Mouse (Mus musculus): ENCODE results near the gene Aox3. TPM values are rescaled to one million over a fixed set of nuclear protein-coding genes. Genes with fewer than 3 reads are reported as not detected.

Gene Aox3
- total RNA-seq, 1 experiment, result 1.8 TPM

DNA sequence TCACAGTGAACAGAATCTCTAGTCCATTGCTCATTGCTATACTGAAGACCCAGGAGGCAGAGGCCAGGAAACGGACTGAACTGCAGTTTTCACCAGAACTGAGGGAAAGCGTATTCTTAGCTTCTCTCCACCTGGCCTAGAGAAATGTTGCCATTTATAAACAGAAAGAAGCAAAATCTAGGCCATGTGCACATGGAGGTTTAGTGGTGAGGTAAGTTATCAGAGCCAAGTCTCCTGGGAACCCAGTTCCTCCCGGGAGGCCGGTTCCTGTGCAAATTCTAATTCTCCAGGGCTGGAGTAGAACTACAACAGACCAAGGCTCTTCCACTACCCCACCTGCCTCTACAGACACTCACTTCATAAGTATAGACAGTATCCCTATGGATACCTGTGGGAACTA is 116.8 kb downstream of the Aox3 start:
- H3K9ac ChIP-seq (ENCODE audit: insufficient read depth, low read depth, low read length, poor library complexity, severe bottlenecking), result no peak overlapping the region
- H3K4me1 ChIP-seq (ENCODE audit: control insufficient read depth in 2 of 2, insufficient read depth in 2 of 2, low read length in 2 of 2, poor library complexity in 1 of 2), result no peaks in the 10 kb centered on the region
- TF ChIP-seq HCFC1 (IDR thresholded peaks at IDR 0.05; ENCODE audit: borderline replicate concordance, insufficient read depth, low read length), result no peak
- no peak for TF ChIP-seq ZC3H11A (IDR thresholded peaks at IDR 0.05; ENCODE audit: borderline replicate concordance, low read depth, low read length)
- no peak for TF ChIP-seq CHD2 (IDR thresholded peaks at IDR 0.05; ENCODE audit: low read depth, low read length)
- no peak for TF ChIP-seq ZNF384 (IDR thresholded peaks at IDR 0.05; ENCODE audit: low read depth, low read length)
- TF ChIP-seq MAFK (IDR thresholded peaks at IDR 0.05; ENCODE audit: insufficient read depth, low read depth, low read length), result no peak
- no peak for DNase-seq (ENCODE audit: low read depth, low spot score)
- H3K9me3 ChIP-seq (ENCODE audit: control insufficient read depth, insufficient read depth, low read depth, low read length), result no peaks in the 10 kb centered on the region
- H3K4me3 ChIP-seq (ENCODE audit: insufficient read depth in 1 of 2, low read depth in 1 of 2, low read length in 2 of 2, poor library complexity in 1 of 2, severe bottlenecking in 1 of 2), result no peak overlapping the region
- H3K27ac ChIP-seq (ENCODE audit: insufficient read depth, low read depth, low read length, poor library complexity, severe bottlenecking), result no peak overlapping the region
- H3K36me3 ChIP-seq (ENCODE audit: control insufficient read depth, insufficient read depth, low read length, poor library complexity, severe bottlenecking), result no peaks in the 10 kb centered on the region
- in situ Hi-C loops (cut with MboI; ENCODE audit: low sequenced_read_pairs in 2 of 2, unreplicated experiment in 2 of 2), result no loop called here

DNA sequence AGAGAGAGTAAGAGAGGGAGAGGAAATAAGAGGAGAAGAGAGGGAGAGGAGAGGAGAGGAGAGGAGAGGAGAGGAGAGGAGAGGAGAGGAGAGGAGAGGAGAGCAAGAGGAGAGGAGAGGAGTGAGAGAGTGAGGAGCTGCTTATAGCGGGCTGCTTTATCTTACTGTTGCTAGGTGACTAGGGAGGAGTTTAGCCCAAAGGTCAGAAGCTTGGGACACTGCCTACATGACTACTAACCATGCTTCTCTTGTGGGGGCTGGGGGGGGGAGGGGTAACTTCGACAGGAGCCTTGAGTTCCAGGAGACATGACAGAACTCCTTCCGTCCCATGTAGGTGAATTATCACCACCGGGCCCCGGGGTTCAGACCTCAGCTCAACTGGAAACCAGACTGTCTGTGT is 117.6 kb downstream of the Aox3 start:
- TF ChIP-seq CHD2 (IDR thresholded peaks at IDR 0.05; ENCODE audit: low read depth, low read length) (no peak), HCFC1 (IDR thresholded peaks at IDR 0.05; ENCODE audit: borderline replicate concordance, insufficient read depth, low read length) (no peak), MAFK (IDR thresholded peaks at IDR 0.05; ENCODE audit: insufficient read depth, low read depth, low read length) (no peak), ZNF384 (IDR thresholded peaks at IDR 0.05; ENCODE audit: low read depth, low read length) (no peak), ZC3H11A (IDR thresholded peaks at IDR 0.05; ENCODE audit: borderline replicate concordance, low read depth, low read length) (no peak)
- in situ Hi-C loops (cut with MboI; ENCODE audit: low sequenced_read_pairs in 2 of 2, unreplicated experiment in 2 of 2), result no loop called here
- Histone ChIP-seq H3K36me3 (ENCODE audit: control insufficient read depth, insufficient read depth, low read length, poor library complexity, severe bottlenecking) (no peaks in the 10 kb centered on the region), H3K9ac (ENCODE audit: insufficient read depth, low read depth, low read length, poor library complexity, severe bottlenecking) (no peak overlapping the region), H3K4me1 (ENCODE audit: control insufficient read depth in 2 of 2, insufficient read depth in 2 of 2, low read length in 2 of 2, poor library complexity in 1 of 2) (no peaks in the 10 kb centered on the region), H3K27ac (ENCODE audit: insufficient read depth, low read depth, low read length, poor library complexity, severe bottlenecking) (no peak overlapping the region), H3K9me3 (ENCODE audit: control insufficient read depth, insufficient read depth, low read depth, low read length) (no peaks in the 10 kb centered on the region), H3K4me3 (ENCODE audit: insufficient read depth in 1 of 2, low read depth in 1 of 2, low read length in 2 of 2, poor library complexity in 1 of 2, severe bottlenecking in 1 of 2) (no peak overlapping the region)
- no peak for DNase-seq (ENCODE audit: low read depth, low spot score)

DNA sequence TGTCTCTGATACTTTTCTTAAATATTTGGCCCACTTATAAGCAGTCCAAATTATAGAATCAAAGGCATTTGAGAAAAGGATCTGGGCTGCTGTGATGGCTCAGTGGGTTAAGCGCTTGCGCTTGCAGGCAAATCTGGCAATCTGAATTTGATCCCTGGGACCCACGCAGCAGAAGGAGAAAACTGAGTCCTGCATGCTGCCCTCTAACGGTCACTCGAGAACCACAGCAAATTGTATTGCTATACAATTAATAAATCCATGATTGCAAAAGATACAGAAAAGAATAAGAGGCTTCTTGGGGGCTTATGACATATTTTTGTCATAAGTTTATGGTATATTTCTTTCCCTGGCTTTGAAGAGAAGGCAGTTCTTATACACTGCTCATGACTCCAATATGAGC is 122.5 kb downstream of the Aox3 start:
- in situ Hi-C loops (cut with MboI; ENCODE audit: low sequenced_read_pairs in 2 of 2, unreplicated experiment in 2 of 2), result no loop called here

DNA sequence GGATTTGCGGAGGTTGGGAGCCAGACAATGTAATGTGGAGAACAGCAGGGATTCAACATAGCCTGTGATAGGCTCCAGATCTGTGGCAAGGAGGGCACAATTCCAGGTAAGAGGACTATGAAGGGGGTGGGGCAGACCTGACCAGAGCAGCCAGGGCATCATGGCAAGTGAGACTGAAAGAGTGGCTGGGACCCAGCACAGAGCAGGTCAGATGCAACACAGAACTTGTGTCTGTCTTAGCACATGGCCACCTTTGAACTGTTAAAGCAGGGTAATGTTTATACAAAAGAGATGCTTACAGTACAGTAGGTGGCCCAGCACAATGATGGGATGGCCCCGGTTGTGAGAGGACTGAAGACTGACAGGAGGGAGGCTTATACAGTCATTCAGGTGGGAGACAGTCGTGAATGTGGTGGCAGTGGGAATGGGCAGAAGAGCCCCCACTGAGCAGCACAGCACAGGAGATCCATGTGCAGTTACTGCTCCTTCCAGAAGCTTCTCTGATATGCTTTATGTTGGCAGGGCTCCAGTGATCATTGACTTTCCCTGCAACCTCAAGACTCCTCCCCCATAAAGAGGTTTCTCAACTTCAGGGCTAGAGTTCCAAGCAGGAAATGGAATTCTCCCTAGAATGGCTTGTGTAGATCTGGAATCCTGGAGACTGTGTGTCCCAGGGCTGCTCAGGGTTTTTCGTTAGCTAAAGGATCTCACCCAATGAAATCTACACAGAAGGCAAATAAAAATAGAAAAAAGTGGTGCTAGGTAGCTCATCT is 124.8 kb downstream of the Aox3 start:
- no peak for DNase-seq (ENCODE audit: low read depth, low spot score)
- no peak overlapping the region for H3K4me3 ChIP-seq (ENCODE audit: insufficient read depth in 1 of 2, low read depth in 1 of 2, low read length in 2 of 2, poor library complexity in 1 of 2, severe bottlenecking in 1 of 2)
- H3K27ac ChIP-seq (ENCODE audit: insufficient read depth, low read depth, low read length, poor library complexity, severe bottlenecking), result no peak overlapping the region
- no peak overlapping the region for H3K9ac ChIP-seq (ENCODE audit: insufficient read depth, low read depth, low read length, poor library complexity, severe bottlenecking)
- H3K4me1 ChIP-seq (ENCODE audit: control insufficient read depth in 2 of 2, insufficient read depth in 2 of 2, low read length in 2 of 2, poor library complexity in 1 of 2), result peaks cover 0 to 2% of the 10 kb centered on the region in 2 experiments; a peak in 1 of 4 replicates
- no peaks in the 10 kb centered on the region for H3K36me3 ChIP-seq (ENCODE audit: control insufficient read depth, insufficient read depth, low read length, poor library complexity, severe bottlenecking)
- in situ Hi-C loops (cut with MboI; ENCODE audit: low sequenced_read_pairs in 2 of 2, unreplicated experiment in 2 of 2), result no loop called here
- H3K9me3 ChIP-seq (ENCODE audit: control insufficient read depth, insufficient read depth, low read depth, low read length), result no peaks in the 10 kb centered on the region
- no peak for TF ChIP-seq CHD2 (IDR thresholded peaks at IDR 0.05; ENCODE audit: low read depth, low read length)
- no peak for TF ChIP-seq MAFK (IDR thresholded peaks at IDR 0.05; ENCODE audit: insufficient read depth, low read depth, low read length)
- TF ChIP-seq ZNF384 (IDR thresholded peaks at IDR 0.05; ENCODE audit: low read depth, low read length), result no peak
- TF ChIP-seq HCFC1 (IDR thresholded peaks at IDR 0.05; ENCODE audit: borderline replicate concordance, insufficient read depth, low read length), result no peak
- TF ChIP-seq ZC3H11A (IDR thresholded peaks at IDR 0.05; ENCODE audit: borderline replicate concordance, low read depth, low read length), result no peak

More for the DNA sequence above, 122.5 kb downstream of the Aox3 start:
- TF ChIP-seq ZC3H11A (IDR thresholded peaks at IDR 0.05; ENCODE audit: borderline replicate concordance, low read depth, low read length) (no peak), ZNF384 (IDR thresholded peaks at IDR 0.05; ENCODE audit: low read depth, low read length) (no peak), MAFK (IDR thresholded peaks at IDR 0.05; ENCODE audit: insufficient read depth, low read depth, low read length) (no peak), CHD2 (IDR thresholded peaks at IDR 0.05; ENCODE audit: low read depth, low read length) (no peak), HCFC1 (IDR thresholded peaks at IDR 0.05; ENCODE audit: borderline replicate concordance, insufficient read depth, low read length) (no peak)
- no peaks in the 10 kb centered on the region for H3K36me3 ChIP-seq (ENCODE audit: control insufficient read depth, insufficient read depth, low read length, poor library complexity, severe bottlenecking)
- H3K27ac ChIP-seq (ENCODE audit: insufficient read depth, low read depth, low read length, poor library complexity, severe bottlenecking), result no peak overlapping the region
- no peaks in the 10 kb centered on the region for H3K9me3 ChIP-seq (ENCODE audit: control insufficient read depth, insufficient read depth, low read depth, low read length)
- no peak for DNase-seq (ENCODE audit: low read depth, low spot score)
- H3K4me3 ChIP-seq (ENCODE audit: insufficient read depth in 1 of 2, low read depth in 1 of 2, low read length in 2 of 2, poor library complexity in 1 of 2, severe bottlenecking in 1 of 2), result no peak overlapping the region
- H3K4me1 ChIP-seq (ENCODE audit: control insufficient read depth in 2 of 2, insufficient read depth in 2 of 2, low read length in 2 of 2, poor library complexity in 1 of 2), result no peaks in the 10 kb centered on the region
- no peak overlapping the region for H3K9ac ChIP-seq (ENCODE audit: insufficient read depth, low read depth, low read length, poor library complexity, severe bottlenecking)

Measured in ES-E14 (cell line).